Mouse (Mus musculus) midbrain, embryonic 12.5 days (tissue): ENCODE results near the gene H1fx. TPM values are rescaled to one million over a fixed set of nuclear protein-coding genes. Genes with fewer than 3 reads are reported as not detected.

Source experiments
- ATAC-seq: fragments of 200-750 bp; cut with Nextera tagmentation; 2 replicates; pipeline ENCODE4 v1.8.0; 2017; ENCODE audit warnings: low read depth, moderate TSS enrichment, moderate library complexity; ENCODE audit not compliant: low FRiP score
- H3K27ac ChIP-seq: fragments of 300-500 bp; sonication (generic); replicated peaks from 2 replicates; pipeline ENCODE4 v1.5.1; 2016; ENCODE audit warnings: mild to moderate bottlenecking
- H3K27me3 ChIP-seq: fragments of 300-500 bp; sonication (generic); 2 replicates; pipeline ENCODE4 v1.6.1; 2016; ENCODE audit warnings: mild to moderate bottlenecking
- H3K36me3 ChIP-seq: fragments of 300-500 bp; sonication (generic); 2 replicates; pipeline ENCODE4 v1.6.1; 2016
- H3K4me1 ChIP-seq: fragments of 300-500 bp; sonication (generic); 2 replicates; pipeline ENCODE4 v1.6.1; 2016
- H3K4me2 ChIP-seq: fragments of 300-500 bp; sonication (generic); replicated peaks from 2 replicates; pipeline ENCODE4 v1.6.1; 2016; ENCODE audit warnings: mild to moderate bottlenecking, moderate library complexity
- H3K4me3 ChIP-seq: fragments of 300-500 bp; sonication (generic); 2 replicates; pipeline ENCODE4 v1.5.1; 2016; ENCODE audit warnings: mild to moderate bottlenecking
- H3K9ac ChIP-seq: fragments of 300-500 bp; sonication (generic); replicated peaks from 2 replicates; pipeline ENCODE4 v1.6.1; 2016; ENCODE audit warnings: mild to moderate bottlenecking, moderate library complexity
- H3K9me3 ChIP-seq: fragments of 300-500 bp; sonication (generic); 2 replicates; pipeline ENCODE4 v1.6.1; 2016; ENCODE audit warnings: mild to moderate bottlenecking
- WGBS: fragments of 180-500 bp; shearing (Covaris S2); methylation state at CpG from one replicate; pipeline ENCODE4 v1.1.7; 2016; 5-methylcytosine and 5-hydroxymethylcytosine counted together
- polyA plus RNA-seq: library from polyadenylated mRNA; unstranded; fragments of >200 nt; fragmentation: Nextera tagmentation; extraction: Ambion mirVana; gene quantifications from 2 replicates; pipeline ENCODE4 v1.2.1, GENCODE M21; 2016

Gene H1fx
- polyA plus RNA-seq, 1 experiment from 2014 or later, result 81.7 TPM

DNA sequence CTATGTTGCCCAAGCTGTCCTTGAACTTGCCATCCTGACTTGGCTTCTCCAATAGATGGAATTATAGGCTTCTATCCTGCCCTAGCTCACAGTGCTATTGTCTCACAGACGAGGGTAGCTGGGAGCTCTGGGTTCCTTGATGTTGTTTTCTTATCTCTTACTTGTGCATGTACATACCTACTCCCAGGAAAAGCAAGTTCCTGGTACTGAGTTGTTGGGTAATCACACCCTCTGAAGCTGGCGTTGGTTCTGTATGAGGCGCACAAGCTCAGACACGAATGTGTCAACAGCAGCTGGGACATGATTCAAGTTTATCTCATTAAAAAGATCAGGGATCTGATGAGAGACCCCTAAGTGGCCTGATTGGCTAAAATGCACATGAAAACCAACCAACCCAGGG, 22.0 kb upstream of the H1fx start:
- Histone ChIP-seq H3K4me2 (no peak overlapping the region), H3K9ac (no peak overlapping the region), H3K9me3 (no peaks in the 10 kb centered on the region), H3K4me3 (no peak overlapping the region), H3K27me3 (no peaks in the 10 kb centered on the region), H3K4me1 (no peaks in the 10 kb centered on the region), H3K27ac (no peak overlapping the region), H3K36me3 (peaks cover 91% of the 10 kb centered on the region)
- ATAC-seq, result no peak
- 86% methylated on average over 4 of the region's 4 CpGs for WGBS

DNA sequence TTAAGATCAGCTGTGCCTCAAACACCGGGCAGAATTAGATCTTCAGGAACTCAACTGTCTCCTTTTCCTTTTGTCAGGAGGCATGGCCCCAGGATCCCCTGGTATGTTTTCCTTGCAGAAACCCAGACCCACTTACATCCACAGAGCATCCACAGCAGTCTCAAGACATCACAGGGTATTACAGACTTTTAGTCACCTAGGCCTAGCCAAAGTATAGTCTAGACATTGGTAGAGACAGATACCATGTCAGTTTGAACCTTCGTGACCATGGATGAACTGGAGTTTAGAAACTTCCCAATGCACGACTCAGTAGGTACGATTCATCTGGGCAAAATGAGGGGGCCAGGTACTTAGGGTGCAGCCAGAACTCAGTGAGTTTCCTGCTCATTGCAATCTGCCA, 16.9 kb upstream of the H1fx start:
- H3K36me3 ChIP-seq, result peaks cover 44% of the 10 kb centered on the region

DNA sequence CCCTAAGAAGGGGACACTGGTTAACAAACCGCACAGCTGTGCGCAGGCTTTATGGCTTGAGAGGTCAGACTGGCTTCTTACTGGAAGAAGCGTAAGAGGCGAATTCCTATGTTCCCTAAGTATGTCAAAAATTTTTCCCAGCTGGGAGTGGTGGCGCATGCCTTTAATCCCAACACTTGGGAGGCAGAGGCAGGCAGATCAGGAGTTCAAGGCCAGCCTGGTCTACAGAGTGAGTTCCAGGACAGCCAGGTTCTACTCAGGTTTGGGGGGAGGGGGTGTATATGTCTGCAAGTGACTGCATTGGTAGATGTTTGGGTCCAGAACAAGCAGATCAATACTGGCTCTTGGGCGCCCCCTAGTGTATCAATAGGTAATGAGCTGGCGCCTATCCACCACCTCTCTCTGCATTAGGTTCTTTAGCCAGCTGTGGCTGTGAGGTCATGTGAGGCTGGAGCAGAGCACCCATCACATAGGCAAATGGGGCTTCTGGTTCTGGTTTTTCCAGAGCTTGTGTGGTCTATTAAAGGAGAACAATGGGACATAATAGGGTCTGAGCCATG, 16.3 kb upstream of the H1fx start:
- Histone ChIP-seq H3K27ac (no peak overlapping the region), H3K4me3 (no peak overlapping the region), H3K9me3 (no peaks in the 10 kb centered on the region), H3K36me3 (peaks cover 38% of the 10 kb centered on the region), H3K27me3 (no peaks in the 10 kb centered on the region), H3K4me2 (no peak overlapping the region), H3K9ac (no peak overlapping the region), H3K4me1 (peaks cover 19% of the 10 kb centered on the region)
- 0 out of 2 replicates have a peak, but pooled peaks have one; percentile 36 for ATAC-seq
- 63% methylated on average over 7 of the region's 7 CpGs for WGBS

More for the DNA sequence above, 16.9 kb upstream of the H1fx start:
- Histone ChIP-seq H3K27me3 (no peaks in the 10 kb centered on the region), H3K27ac (no peak overlapping the region), H3K4me2 (no peak overlapping the region), H3K4me3 (no peak overlapping the region), H3K9ac (no peak overlapping the region), H3K4me1 (peaks cover 13% of the 10 kb centered on the region), H3K9me3 (no peaks in the 10 kb centered on the region)
- WGBS, result 90% methylated on average over 4 of the region's 4 CpGs
- ATAC-seq, result no peak

DNA sequence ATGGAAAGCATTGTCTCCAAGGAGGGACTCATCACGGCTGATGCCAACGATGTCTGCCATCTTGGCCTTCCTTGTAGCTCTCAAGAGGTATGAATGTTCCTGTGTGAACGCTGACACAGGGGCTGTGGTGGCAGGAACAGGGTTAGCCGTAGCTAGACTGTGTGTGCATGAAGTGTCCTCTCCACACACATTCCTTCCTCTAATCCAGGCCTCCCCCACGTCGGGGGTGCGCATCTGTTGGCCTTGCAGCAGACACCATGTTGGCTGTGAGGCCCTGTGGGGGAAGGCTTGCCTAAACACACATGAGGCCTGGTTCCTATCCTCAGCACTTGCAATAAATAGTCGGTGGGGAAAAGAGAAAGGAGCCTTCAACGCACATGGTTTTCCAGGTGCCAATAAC, 15.2 kb upstream of the H1fx start:
- Histone ChIP-seq H3K4me1 (peaks cover 28% of the 10 kb centered on the region), H3K9ac (no peak overlapping the region), H3K36me3 (peaks cover 26% of the 10 kb centered on the region), H3K4me3 (no peak overlapping the region), H3K9me3 (no peaks in the 10 kb centered on the region), H3K27me3 (no peaks in the 10 kb centered on the region), H3K4me2 (no peak overlapping the region), H3K27ac (no peak overlapping the region)
- WGBS, result 91% methylated on average over 9 of the region's 9 CpGs
- ATAC-seq, result no peak

DNA sequence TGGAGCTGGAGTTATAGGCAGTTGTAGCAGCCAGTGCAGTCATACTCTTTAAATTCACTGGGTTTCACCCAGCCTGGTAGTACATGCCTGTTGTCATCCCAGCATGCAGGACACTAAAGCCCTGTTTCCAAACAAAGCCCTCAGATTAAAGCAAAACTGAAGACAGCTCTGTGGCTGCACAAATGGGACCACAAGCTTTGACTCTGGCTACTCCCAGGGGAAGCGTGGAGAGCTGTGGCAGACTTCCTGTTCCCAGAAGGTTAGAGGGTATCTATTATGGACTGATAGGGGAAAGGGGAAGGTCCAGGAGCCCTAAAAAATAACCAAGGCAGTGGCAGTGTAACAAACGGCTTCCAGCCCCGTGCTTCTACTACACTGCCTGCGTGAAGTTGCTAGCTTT, 14.1 kb upstream of the H1fx start:
- Histone ChIP-seq H3K27me3 (no peaks in the 10 kb centered on the region), H3K9me3 (no peaks in the 10 kb centered on the region), H3K4me1 (peaks cover 32% of the 10 kb centered on the region), H3K4me2 (no peak overlapping the region), H3K36me3 (peaks cover 15% of the 10 kb centered on the region), H3K27ac (no peak overlapping the region), H3K9ac (no peak overlapping the region), H3K4me3 (no peak overlapping the region)
- WGBS, result 86% methylated on average over 4 of the region's 4 CpGs
- ATAC-seq, result no peak

DNA sequence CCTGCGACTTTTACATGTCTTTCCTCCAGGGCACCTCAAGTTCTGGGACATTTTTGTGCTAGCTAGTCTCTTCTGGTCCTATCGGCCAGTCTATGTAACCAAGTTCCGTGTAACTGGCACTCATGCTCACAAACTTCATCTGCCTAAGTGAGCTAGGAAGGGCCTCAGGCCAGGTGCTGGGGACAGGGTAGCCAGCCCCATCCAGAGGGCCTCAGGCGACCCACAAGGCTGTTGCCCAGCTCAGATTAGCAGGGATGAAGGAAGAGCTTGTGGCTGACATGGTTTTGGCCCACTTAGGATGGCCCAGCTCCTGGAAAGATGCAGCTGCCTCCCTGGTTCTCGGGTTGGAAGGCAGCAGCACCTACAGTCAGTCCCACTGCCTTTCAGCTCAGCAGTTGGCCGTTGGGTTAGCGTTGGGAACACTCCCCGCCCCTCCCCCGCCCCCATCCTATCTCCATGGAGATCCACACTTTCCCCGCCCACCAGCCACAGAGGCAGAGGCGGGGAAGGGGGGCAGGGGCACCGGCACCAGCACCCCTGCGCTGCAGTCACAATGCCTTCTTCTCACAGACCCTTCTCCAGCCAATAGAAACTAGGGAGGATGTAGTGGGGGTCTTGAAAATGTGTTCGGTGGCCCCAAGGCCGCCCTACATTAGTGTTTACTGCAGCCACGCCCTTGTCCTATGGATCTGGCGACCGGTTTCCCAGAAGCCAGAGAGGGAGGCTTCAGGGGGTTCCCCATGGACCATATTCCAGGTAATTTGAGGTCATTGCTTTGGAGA, 12.5 kb upstream of the H1fx start:
- peaks cover 32% of the 10 kb centered on the region for H3K4me1 ChIP-seq
- peak overlapping the region; percentile 94 for H3K27ac ChIP-seq
- H3K4me3 ChIP-seq, result peak overlapping the region; percentile 27
- no peaks in the 10 kb centered on the region for H3K9me3 ChIP-seq
- ATAC-seq, result peak; percentile 92
- peaks cover 4% of the 10 kb centered on the region; the same call in 1 of the 2 replicates for H3K36me3 ChIP-seq
- peak overlapping the region; percentile 56 for H3K4me2 ChIP-seq
- H3K9ac ChIP-seq, result peak overlapping the region; percentile 46
- 6% methylated on average over 18 of the region's 18 CpGs for WGBS
- no peaks in the 10 kb centered on the region for H3K27me3 ChIP-seq

DNA sequence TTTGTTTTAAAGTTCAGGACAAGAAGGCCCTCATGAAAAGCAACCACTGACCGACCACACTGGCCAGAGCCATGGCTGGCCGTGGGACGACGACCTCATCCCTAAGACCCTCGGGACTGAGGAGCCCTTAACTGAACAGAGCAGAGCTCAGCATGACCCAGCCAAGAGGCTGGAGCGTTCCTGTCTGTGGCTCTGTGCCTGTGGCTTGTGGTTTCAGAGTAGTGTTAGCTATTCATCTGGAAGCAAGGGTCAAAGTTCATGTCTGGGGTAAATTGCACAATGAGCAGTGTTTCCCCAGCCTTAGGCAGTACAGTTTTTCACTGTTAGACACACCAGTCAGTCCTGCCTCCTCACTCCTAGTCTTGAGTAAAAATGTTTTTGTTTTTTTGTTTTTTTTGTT, 11.3 kb upstream of the H1fx start:
- no peak for ATAC-seq
- Histone ChIP-seq H3K36me3 (peaks cover 6% of the 10 kb centered on the region), H3K4me3 (no peak overlapping the region), H3K4me1 (peaks cover 32% of the 10 kb centered on the region), H3K27me3 (no peaks in the 10 kb centered on the region), H3K27ac (peak overlapping the region; percentile 22; the same call in 1 of the 2 replicates), H3K9me3 (no peaks in the 10 kb centered on the region), H3K9ac (no peak overlapping the region), H3K4me2 (no peak overlapping the region)
- WGBS, result 8% methylated on average over 6 of the region's 6 CpGs

DNA sequence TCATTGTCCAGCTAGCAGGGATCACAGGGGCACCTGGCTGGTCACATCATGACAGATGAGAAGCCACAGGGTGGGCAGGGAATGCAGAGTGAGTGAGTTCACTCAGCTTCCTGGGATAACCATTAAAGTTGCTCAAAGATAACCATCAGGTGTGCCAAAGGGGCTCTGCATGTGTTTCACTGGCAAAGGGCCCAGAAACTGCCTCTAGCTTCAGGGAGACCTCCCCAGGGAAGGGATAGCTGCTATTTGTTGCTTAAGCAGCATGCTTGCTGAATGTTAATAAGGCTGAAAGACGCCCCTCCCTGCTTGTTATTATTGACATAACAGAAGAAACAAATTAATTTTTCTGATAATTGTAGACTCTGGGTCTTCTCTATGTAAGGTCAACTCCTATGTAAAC, 10.4 kb upstream of the H1fx start:
- no peaks in the 10 kb centered on the region for H3K27me3 ChIP-seq
- H3K4me2 ChIP-seq, result no peak overlapping the region
- H3K36me3 ChIP-seq, result peaks cover 15% of the 10 kb centered on the region
- H3K4me1 ChIP-seq, result peaks cover 32% of the 10 kb centered on the region
- ATAC-seq, result no peak
- 0 out of 2 replicates have a peak overlapping the region, but pooled peaks have one; percentile 26 for H3K27ac ChIP-seq
- no peak overlapping the region for H3K9ac ChIP-seq
- H3K4me3 ChIP-seq, result no peak overlapping the region
- WGBS, result 70% methylated on average over 1 of the region's 1 CpGs
- no peaks in the 10 kb centered on the region for H3K9me3 ChIP-seq

DNA sequence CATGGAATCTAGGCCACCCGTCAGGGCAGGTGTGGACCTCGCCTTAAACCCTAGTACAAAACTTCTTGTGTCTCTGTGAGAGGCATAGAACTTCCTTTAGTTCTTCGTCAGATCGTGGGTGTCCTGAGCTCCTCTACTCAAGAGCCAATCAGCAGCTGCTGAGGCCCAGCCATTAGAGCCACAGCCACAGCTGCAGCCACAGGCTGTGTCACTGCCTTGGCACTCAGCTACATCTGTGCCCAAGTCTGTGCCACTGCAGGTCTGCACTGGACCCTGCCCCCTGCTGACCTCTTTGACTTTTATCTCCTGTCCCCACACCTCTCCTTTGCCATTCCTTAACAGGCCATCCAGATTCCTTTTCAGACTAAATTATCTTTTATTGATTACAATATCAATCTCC, 9.8 kb upstream of the H1fx start:
- H3K27me3 ChIP-seq, result no peaks in the 10 kb centered on the region
- no peak overlapping the region for H3K4me2 ChIP-seq
- 72% methylated on average over 4 of the region's 4 CpGs for WGBS
- H3K9ac ChIP-seq, result no peak overlapping the region
- no peak overlapping the region for H3K4me3 ChIP-seq
- H3K36me3 ChIP-seq, result peaks cover 21% of the 10 kb centered on the region
- H3K4me1 ChIP-seq, result peaks cover 32% of the 10 kb centered on the region
- no peak overlapping the region for H3K27ac ChIP-seq
- H3K9me3 ChIP-seq, result no peaks in the 10 kb centered on the region
- ATAC-seq, result no peak

DNA sequence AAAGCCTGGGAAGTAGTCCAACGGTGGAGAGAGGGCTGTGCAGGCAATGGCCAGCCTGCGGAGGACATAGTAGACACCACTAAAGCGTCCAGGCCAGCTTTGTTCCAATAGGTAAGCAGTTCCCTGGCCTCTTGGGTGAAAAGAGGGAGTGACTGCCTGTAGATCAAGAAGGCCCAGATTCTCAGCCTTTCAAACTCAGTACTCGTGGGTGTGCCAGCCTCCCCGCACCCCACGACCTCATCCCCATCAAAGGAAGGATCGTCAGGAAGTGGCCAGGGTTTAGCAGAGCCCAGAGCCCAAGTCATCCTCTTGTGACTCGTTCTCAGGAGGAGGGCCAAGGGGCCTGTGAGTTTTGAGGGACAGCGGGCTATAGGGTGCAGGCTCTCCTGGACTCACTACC, 1.1 kb upstream of the H1fx start:
- 71% methylated on average over 9 of the region's 9 CpGs for WGBS
- no peak for ATAC-seq

DNA sequence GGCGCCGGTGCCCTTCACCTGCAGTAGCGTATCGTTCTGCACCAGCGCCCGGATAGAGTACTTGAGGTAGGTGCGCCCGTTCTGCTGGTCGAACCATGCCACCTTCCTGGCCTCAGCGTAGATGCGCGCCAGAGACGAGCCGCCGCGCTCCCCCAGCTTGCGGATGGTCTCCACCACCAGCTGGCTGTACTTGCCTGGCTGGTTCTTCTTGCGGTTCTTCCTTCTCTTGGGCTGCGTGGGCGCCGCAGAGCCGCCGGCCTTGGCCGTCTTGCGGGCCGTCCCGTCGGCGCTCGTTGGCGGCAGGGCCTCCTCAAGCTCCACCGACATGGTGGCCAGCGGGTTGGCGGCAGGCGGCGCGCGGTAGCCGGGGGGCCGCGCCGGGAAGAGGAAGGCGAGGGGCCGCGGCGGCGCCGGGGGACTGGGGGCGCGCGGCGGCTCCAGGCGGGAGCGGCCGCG, 379 bp downstream of the H1fx start:
- Histone ChIP-seq H3K27ac (peak overlapping the region; percentile 95), H3K4me2 (peak overlapping the region; percentile 79), H3K27me3 (no peaks in the 10 kb centered on the region), H3K4me3 (peak overlapping the region; percentile 99), H3K9me3 (no peaks in the 10 kb centered on the region), H3K36me3 (peaks cover 22% of the 10 kb centered on the region), H3K9ac (peak overlapping the region; percentile 97), H3K4me1 (peaks cover 20% of the 10 kb centered on the region)
- 0% methylated on average over 28 of the region's 56 CpGs for WGBS
- ATAC-seq, result peak; percentile 35

More for the DNA sequence above, 1.1 kb upstream of the H1fx start:
- H3K4me2 ChIP-seq, result peak overlapping the region; percentile 79
- H3K4me1 ChIP-seq, result peaks cover 20% of the 10 kb centered on the region
- H3K9ac ChIP-seq, result peak overlapping the region; percentile 97; the same call in 1 of the 2 replicates
- H3K4me3 ChIP-seq, result peak overlapping the region; percentile 99
- H3K9me3 ChIP-seq, result no peaks in the 10 kb centered on the region
- peaks cover 37% of the 10 kb centered on the region for H3K36me3 ChIP-seq
- H3K27ac ChIP-seq, result no peak overlapping the region; the same call in 1 of the 2 replicates
- no peaks in the 10 kb centered on the region for H3K27me3 ChIP-seq

DNA sequence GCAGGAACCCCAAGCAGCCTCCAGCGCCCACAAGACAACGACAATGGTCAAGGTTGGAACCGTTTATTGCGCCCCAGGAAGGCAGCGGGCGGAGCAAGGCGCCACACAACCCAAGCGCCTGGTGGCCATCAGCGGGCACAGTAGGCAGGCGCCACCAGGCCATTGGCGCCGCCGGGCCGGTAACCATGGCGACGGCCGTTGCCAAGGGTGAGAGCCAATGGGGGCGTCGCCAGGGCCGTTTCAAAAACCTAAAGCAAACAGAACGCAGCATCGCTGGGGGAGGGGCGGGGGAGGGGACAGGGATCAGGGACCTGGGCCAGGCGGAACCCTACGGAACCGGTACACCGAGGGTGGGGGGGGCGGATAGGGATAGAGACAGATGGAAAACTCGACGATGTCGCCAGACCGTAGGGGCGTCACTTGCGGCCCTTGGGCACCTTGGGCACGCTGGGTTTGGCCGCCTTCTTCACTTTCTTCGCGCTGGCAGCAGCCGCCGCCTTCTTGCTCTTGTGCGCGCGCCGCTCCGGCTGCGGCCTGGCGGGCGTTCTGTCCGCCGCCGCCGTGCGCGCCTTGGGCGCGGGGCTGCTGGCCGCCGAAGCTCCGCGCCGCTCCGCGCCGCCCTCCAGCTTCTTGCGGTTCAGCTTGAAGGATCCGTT, 935 bp downstream of the H1fx start:
- H3K36me3 ChIP-seq, result peaks cover 22% of the 10 kb centered on the region
- H3K27me3 ChIP-seq, result no peaks in the 10 kb centered on the region
- peak overlapping the region; percentile 95 for H3K27ac ChIP-seq
- H3K9ac ChIP-seq, result peak overlapping the region; percentile 97
- H3K9me3 ChIP-seq, result no peaks in the 10 kb centered on the region
- peak overlapping the region; percentile 99 for H3K4me3 ChIP-seq
- peak overlapping the region; percentile 79 for H3K4me2 ChIP-seq
- WGBS, result 0% methylated on average over 60 of the region's 66 CpGs
- peak; percentile 91 for ATAC-seq
- peaks cover 20% of the 10 kb centered on the region for H3K4me1 ChIP-seq
